Mouse (Mus musculus): ENCODE results near the gene Klhl28.

- TF ChIP-seq POLR2A (IDR thresholded peaks at IDR 0.05; ENCODE audit: low read depth, low read length) (no peak), CTCF (IDR thresholded peaks at IDR 0.05; ENCODE audit: extremely low read depth, insufficient read length, insufficient replicate concordance, low read depth, low read length) (no peak)
Observed at GRCm38 (mm10) chr12:64917578-64918471, 47.5 kb downstream of the Klhl28 start, which contains the start of gene Gm527.

Measured in small intestine, adult 2 months (tissue).